Mouse (Mus musculus): ENCODE data around the gene Hpf1. TPM values are rescaled to one million over a fixed set of nuclear protein-coding genes. Genes with fewer than 3 reads are reported as not detected.

The Hpf1 gene
- polyA plus RNA-seq (2016; fragmentation: Nextera tagmentation; extraction: Ambion mirVana), result 137 and 141 TPM in 2 replicates

GRCm38 (mm10) chr8:60889843-60890519 lies at the start of gene Hpf1:
Hpf1 (plus strand) TSS chr8:60890418.
- Histone ChIP-seq H3K4me1 (peaks cover 24% of the 10 kb centered on the region), H3K9ac (peak within 1 kb of the TSS; percentile 72), H3K9me3 (no peaks in the 10 kb centered on the region), H3K4me3 (replicated peaks) (peak within 1 kb of the TSS; percentile 79), H3K4me2 (peak within 1 kb of the TSS; percentile 72), H3K27ac (peak within 1 kb of the TSS; percentile 75), H3K27me3 (no peaks in the 10 kb centered on the region), H3K36me3 (replicated peaks) (no peaks in the 10 kb centered on the region)
- WGBS, result 5% methylated on average over 42 of the region's 43 CpGs
- ATAC-seq (ENCODE audit: low FRiP score), result peak; percentile 98

- Histone ChIP-seq H3K27ac (no peak overlapping the region), H3K27me3 (no peaks in the 10 kb centered on the region), H3K9me3 (no peaks in the 10 kb centered on the region), H3K4me1 (no peaks in the 10 kb centered on the region), H3K4me2 (no peak overlapping the region), H3K36me3 (replicated peaks) (no peaks in the 10 kb centered on the region), H3K9ac (no peak overlapping the region), H3K4me3 (replicated peaks) (no peak overlapping the region)
- no peak for ATAC-seq (ENCODE audit: low FRiP score)
- WGBS, result 70% methylated on average over 6 of the region's 6 CpGs
Observed at GRCm38 (mm10) chr8:60842388-60842787, 47.8 kb upstream of the Hpf1 start.

GRCm38 (mm10) chr8:60857559-60857958 lies 32.7 kb upstream of the Hpf1 start:
- ATAC-seq (ENCODE audit: low FRiP score), result no peak

GRCm38 (mm10) chr8:60858091-60858490 lies 32.1 kb upstream of the Hpf1 start:
- Histone ChIP-seq H3K9me3 (no peaks in the 10 kb centered on the region), H3K4me3 (replicated peaks) (no peak overlapping the region), H3K27ac (no peak overlapping the region), H3K27me3 (no peaks in the 10 kb centered on the region), H3K36me3 (replicated peaks) (no peaks in the 10 kb centered on the region), H3K4me1 (no peaks in the 10 kb centered on the region), H3K4me2 (no peak overlapping the region), H3K9ac (no peak overlapping the region)
- no peak for ATAC-seq (ENCODE audit: low FRiP score)

More at GRCm38 (mm10) chr8:60857559-60857958, 32.7 kb upstream of the Hpf1 start:
- Histone ChIP-seq H3K9ac (no peak overlapping the region), H3K27ac (no peak overlapping the region), H3K4me2 (no peak overlapping the region), H3K9me3 (no peaks in the 10 kb centered on the region), H3K4me3 (replicated peaks) (no peak overlapping the region), H3K36me3 (replicated peaks) (no peaks in the 10 kb centered on the region), H3K4me1 (no peaks in the 10 kb centered on the region), H3K27me3 (no peaks in the 10 kb centered on the region)

GRCm38 (mm10) chr8:60858911-60859476 lies 31.2 kb upstream of the Hpf1 start:
- H3K4me1 ChIP-seq, result no peaks in the 10 kb centered on the region
- no peak overlapping the region for H3K9ac ChIP-seq
- H3K9me3 ChIP-seq, result no peaks in the 10 kb centered on the region
- no peaks in the 10 kb centered on the region for H3K27me3 ChIP-seq
- WGBS, result 71% methylated on average over 4 of the region's 4 CpGs
- H3K36me3 ChIP-seq (replicated peaks), result no peaks in the 10 kb centered on the region
- no peak overlapping the region for H3K27ac ChIP-seq
- no peak overlapping the region for H3K4me3 ChIP-seq (replicated peaks)
- no peak for ATAC-seq (ENCODE audit: low FRiP score)
- no peak overlapping the region for H3K4me2 ChIP-seq

GRCm38 (mm10) chr8:60859605-60860004 lies 30.6 kb upstream of the Hpf1 start:
- H3K4me3 ChIP-seq (replicated peaks), result no peak overlapping the region
- H3K4me1 ChIP-seq, result no peaks in the 10 kb centered on the region
- 87% methylated on average over 9 of the region's 9 CpGs for WGBS
- H3K9me3 ChIP-seq, result no peaks in the 10 kb centered on the region
- H3K27ac ChIP-seq, result no peak overlapping the region
- no peaks in the 10 kb centered on the region for H3K27me3 ChIP-seq
- ATAC-seq (ENCODE audit: low FRiP score), result no peak
- H3K9ac ChIP-seq, result no peak overlapping the region
- no peaks in the 10 kb centered on the region for H3K36me3 ChIP-seq (replicated peaks)
- H3K4me2 ChIP-seq, result no peak overlapping the region

GRCm38 (mm10) chr8:60860749-60861148 lies 29.5 kb upstream of the Hpf1 start:
- Histone ChIP-seq H3K36me3 (replicated peaks) (no peaks in the 10 kb centered on the region), H3K4me3 (replicated peaks) (no peak overlapping the region), H3K4me1 (no peaks in the 10 kb centered on the region), H3K9ac (no peak overlapping the region), H3K27me3 (no peaks in the 10 kb centered on the region), H3K4me2 (no peak overlapping the region), H3K27ac (no peak overlapping the region), H3K9me3 (no peaks in the 10 kb centered on the region)
- WGBS, result 74% methylated on average over 3 of the region's 3 CpGs
- ATAC-seq (ENCODE audit: low FRiP score), result no peak

GRCm38 (mm10) chr8:60861783-60862182 lies 28.4 kb upstream of the Hpf1 start:
- Histone ChIP-seq H3K36me3 (replicated peaks) (no peaks in the 10 kb centered on the region), H3K9me3 (no peaks in the 10 kb centered on the region), H3K4me3 (replicated peaks) (no peak overlapping the region), H3K4me1 (no peaks in the 10 kb centered on the region), H3K9ac (no peak overlapping the region), H3K27me3 (no peaks in the 10 kb centered on the region), H3K4me2 (no peak overlapping the region), H3K27ac (no peak overlapping the region)
- WGBS, result 90% methylated on average over 6 of the region's 6 CpGs
- no peak for ATAC-seq (ENCODE audit: low FRiP score)

GRCm38 (mm10) chr8:60864875-60865274 lies 25.3 kb upstream of the Hpf1 start:
- no peak overlapping the region for H3K27ac ChIP-seq
- H3K27me3 ChIP-seq, result no peaks in the 10 kb centered on the region
- H3K9ac ChIP-seq, result no peak overlapping the region
- 84% methylated on average over 6 of the region's 6 CpGs for WGBS
- ATAC-seq (ENCODE audit: low FRiP score), result 0 out of 2 replicates have a peak, but pooled peaks have one; percentile 17
- H3K4me2 ChIP-seq, result no peak overlapping the region
- no peak overlapping the region for H3K4me3 ChIP-seq (replicated peaks)
- H3K36me3 ChIP-seq (replicated peaks), result no peaks in the 10 kb centered on the region
- no peaks in the 10 kb centered on the region for H3K4me1 ChIP-seq
- H3K9me3 ChIP-seq, result no peaks in the 10 kb centered on the region

- no peaks in the 10 kb centered on the region for H3K4me1 ChIP-seq
- no peak overlapping the region for H3K9ac ChIP-seq
- H3K27me3 ChIP-seq, result no peaks in the 10 kb centered on the region
- H3K9me3 ChIP-seq, result no peaks in the 10 kb centered on the region
- H3K36me3 ChIP-seq (replicated peaks), result no peaks in the 10 kb centered on the region
- no peak overlapping the region for H3K27ac ChIP-seq
- 31% methylated on average over 3 of the region's 3 CpGs for WGBS
- H3K4me2 ChIP-seq, result no peak overlapping the region
- no peak overlapping the region for H3K4me3 ChIP-seq (replicated peaks)
- peak; percentile 71 for ATAC-seq (ENCODE audit: low FRiP score)
Observed at GRCm38 (mm10) chr8:60865504-60866114, 24.6 kb upstream of the Hpf1 start.

- H3K27me3 ChIP-seq, result no peaks in the 10 kb centered on the region
- no peaks in the 10 kb centered on the region for H3K9me3 ChIP-seq
- 80% methylated on average over 4 of the region's 4 CpGs for WGBS
- H3K9ac ChIP-seq, result no peak overlapping the region
- no peak overlapping the region for H3K27ac ChIP-seq
- H3K36me3 ChIP-seq (replicated peaks), result no peaks in the 10 kb centered on the region
- H3K4me2 ChIP-seq, result no peak overlapping the region
- H3K4me1 ChIP-seq, result no peaks in the 10 kb centered on the region
- ATAC-seq (ENCODE audit: low FRiP score), result no peak
- no peak overlapping the region for H3K4me3 ChIP-seq (replicated peaks)
Observed at GRCm38 (mm10) chr8:60867468-60868115, 22.6 kb upstream of the Hpf1 start.

- Histone ChIP-seq H3K27ac (no peak overlapping the region), H3K9ac (no peak overlapping the region), H3K4me2 (no peak overlapping the region), H3K9me3 (no peaks in the 10 kb centered on the region), H3K36me3 (replicated peaks) (no peaks in the 10 kb centered on the region), H3K27me3 (no peaks in the 10 kb centered on the region), H3K4me3 (replicated peaks) (no peak overlapping the region), H3K4me1 (no peaks in the 10 kb centered on the region)
- ATAC-seq (ENCODE audit: low FRiP score), result no peak
- WGBS, result 85% methylated on average over 4 of the region's 4 CpGs
Observed at GRCm38 (mm10) chr8:60868236-60868965, 21.8 kb upstream of the Hpf1 start.
